Mouse (Mus musculus): Measurements from ENCODE around the gene Brsk1. TPM values are rescaled to one million over a fixed set of nuclear protein-coding genes. Genes with fewer than 3 reads are reported as not detected.
A peak's percentile ranks its signal among the peaks of the same experiment; 100 is the strongest.

The Brsk1 gene
- total RNA-seq, 2 experiments from 2014 or later: 1.6 to 1.8 TPM

DNA sequence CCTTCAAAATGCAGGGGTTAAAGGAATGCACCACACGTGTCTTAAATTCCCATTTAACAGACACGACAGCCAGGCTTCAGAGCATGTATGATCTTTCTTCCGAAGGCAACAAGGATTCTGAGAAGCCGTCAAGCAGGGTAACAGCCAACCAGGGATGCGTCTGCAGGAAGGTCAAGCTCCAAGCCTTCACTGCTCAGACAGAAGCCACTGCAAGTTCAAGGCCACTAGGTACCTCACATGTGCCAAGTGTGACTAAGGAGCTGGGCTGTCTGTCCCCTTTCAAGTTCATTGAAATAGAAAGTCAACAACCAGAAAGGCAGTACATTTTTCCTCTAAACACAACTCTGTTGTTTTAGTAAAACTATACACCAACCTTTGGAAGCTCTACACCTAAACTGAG, 23.5 kb upstream of the Brsk1 start:
- DNase-seq: no peak
- intact Hi-C loops (cut with DNase I): no loop called here

DNA sequence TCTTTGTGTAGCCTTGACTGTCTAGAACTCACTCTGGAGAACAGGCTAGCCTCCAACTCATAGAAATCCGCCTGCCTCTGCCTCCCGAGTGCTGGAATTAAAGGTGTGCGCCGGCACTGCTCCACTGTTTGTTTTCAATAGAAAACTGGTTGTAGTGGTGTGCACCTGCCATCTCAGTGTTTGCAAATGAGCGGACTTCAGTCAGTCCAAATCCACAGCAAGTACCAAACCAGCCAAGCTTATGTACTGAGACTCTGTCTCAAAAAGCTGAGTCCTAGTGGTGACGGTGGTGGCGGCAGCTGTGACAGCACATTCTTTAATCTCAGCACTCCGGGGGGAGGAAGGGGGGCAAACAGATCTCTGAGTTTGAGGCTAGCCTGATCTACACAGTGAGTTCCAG, 21.9 kb upstream of the Brsk1 start:
- intact Hi-C loops (cut with DNase I): no loop called here
- DNase-seq: no peak

DNA sequence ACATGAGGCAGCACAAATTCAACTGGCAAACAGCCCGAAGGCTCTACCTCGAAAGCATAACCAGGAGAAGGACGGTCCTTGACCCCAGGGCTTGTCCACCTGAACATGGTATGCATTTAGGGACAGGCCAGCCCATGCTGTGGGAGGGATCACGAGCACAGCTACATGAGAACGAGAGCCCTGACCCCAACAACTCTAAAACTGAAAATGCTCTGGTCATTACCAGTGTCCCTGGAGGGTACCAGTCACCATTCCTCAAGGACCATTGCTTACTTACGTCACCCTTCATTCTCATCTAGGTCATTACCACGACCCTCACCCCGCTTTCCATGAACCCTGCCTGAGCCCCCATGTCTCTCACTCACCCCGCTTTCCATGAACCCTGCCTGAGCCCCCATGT, 21.2 kb upstream of the Brsk1 start:
- intact Hi-C loops (cut with DNase I): no loop called here
- DNase-seq: no peak

DNA sequence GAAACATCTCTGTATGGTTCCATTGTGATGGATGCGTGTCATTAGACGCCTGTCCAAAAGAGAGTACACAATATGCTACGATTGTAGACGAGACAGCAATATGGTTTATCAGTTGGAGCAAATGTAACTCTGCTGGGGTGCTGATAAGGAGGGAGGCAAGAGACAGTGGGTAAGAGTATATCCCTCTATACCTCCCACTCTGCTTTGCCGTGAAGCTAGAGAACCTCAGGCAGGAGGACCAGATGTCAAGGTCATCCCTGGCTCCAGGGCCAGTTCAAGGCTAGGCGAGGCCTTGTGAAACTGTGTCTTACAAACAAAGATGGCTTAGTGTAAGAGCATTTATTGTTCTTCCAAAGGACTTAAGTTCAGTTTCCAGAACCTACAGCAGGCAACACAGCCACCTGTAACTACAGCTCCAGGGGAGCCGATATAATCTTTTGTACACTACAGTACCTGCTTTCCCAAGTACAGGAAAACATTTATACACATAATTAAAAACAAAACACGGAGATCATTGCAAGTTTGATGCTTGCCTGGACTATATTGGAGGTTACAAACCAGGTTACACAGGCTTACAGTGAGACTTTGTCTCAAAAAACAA, 19.6 kb upstream of the Brsk1 start:
- intact Hi-C loops (cut with DNase I): no loop called here
- no peak for DNase-seq

DNA sequence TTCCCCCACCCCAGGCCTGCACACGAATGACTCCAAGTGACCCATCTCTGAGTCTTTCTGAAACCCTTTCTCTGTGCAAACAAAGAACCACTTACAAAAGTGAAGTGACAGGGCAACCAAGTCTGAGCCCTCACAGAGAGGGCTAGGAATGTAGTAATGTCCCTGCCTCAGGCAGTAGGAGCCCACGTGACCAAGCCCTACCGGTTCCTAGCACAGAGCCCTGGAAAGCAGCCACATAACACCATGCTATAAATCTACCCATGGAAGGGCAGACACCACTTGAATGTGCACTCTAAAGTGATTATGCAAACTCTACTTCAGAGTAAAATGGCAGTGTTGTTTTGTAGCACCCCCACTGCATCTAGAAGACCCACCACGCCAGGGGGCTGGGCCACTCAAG, 18.4 kb upstream of the Brsk1 start:
- intact Hi-C loops (cut with DNase I): no loop called here
- DNase-seq: no peak

DNA sequence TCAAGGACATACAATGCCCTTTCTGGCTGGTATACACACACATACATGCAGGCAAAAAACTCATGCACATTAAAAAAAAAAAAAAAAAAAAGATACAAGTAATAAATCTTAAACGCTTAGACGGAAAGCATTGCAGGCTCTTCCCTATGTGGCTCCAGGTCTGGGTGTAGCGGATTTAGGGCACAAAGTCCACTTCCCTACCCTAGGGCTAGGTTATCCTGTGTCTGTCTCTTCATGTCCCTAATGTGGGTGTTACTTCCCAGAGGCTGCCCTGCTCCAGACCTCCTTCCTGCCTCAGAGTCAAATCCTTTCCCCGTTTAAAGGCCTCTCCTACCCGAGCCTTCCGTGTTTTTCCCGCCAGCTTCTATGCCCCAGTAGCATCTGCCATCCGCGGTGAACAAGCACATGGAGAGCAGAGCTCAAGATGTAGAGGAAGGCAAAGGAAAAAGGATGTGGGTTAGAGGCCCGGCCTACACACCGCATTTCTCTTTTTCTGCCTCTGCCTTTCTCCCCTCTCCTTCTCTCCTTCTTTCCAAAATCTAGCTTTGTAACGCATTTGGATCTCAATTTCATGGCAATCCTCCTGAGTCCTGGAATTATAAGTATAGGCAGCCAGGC, 16.2 kb upstream of the Brsk1 start:
- intact Hi-C loops (cut with DNase I): no loop called here

DNA sequence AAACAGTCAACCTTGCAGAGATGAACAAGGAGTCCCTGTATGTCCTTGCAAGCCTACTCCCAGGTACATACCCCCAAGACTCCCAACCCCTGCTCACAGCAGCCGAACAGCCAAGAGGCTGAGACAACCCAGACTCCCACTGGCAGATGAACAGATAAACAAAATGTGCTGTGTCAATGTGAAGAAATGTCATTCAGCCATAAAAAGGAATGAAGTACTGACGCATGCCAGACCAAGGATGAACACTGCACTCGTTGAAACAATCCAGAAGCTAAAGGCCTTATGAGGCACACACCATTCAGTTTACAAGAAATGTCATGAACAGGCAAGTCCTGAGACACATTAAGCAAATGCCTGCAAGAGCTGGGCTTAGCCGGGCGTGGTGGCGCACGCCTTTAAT, 15.2 kb upstream of the Brsk1 start:
- DNase-seq: no peak
- intact Hi-C loops (cut with DNase I): no loop called here

More for the DNA sequence above, 16.2 kb upstream of the Brsk1 start:
- no peak for DNase-seq

DNA sequence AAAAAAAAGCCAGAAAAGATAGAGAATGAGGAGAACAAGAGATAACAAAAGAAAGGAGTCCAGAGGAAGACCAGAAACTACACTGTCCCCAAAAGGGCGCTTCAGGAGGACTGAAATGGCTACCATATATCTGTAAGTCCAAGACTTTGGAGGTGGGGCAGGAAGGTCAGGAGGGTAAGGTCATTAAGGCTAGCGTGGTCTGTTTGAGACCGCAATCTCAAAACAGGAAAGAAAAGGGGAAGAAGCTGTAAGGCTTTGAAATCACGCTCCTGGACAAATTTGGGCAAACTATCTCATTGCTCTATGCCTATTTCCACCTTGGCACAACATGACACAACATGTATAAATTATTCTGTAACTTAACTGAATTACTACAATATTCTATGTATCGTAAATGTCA, 7.1 kb upstream of the Brsk1 start:
- intact Hi-C loops (cut with DNase I): loop anchor here (2.0 kb wide), 2 partner anchors 25 to 109 kb away; partner anchors contain the start of genes Ppp6r1 and Rpl28
- no peak for DNase-seq

DNA sequence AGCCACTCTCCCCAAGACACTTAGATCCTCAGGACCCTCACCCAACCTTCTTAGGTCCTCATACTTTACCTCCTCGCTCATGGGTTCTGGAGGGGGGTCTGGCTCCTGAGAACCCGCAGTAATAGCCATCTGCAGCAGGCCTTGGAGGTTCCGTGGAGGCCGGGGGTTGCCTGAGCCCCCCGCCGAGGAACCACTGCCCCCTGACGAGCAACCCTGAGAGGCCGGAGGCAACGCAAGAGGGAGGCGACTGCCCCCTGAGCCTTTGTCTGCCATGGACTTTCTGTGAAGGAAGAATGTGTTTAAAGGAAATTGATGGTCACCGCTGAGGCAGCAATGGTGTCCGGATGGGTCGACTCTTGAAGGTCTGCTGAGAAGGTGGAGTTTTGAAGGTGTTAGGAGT, 6.2 kb upstream of the Brsk1 start:
- intact Hi-C loops (cut with DNase I): no loop called here
- peak in 1 of 2 experiments; percentile 9 for DNase-seq

DNA sequence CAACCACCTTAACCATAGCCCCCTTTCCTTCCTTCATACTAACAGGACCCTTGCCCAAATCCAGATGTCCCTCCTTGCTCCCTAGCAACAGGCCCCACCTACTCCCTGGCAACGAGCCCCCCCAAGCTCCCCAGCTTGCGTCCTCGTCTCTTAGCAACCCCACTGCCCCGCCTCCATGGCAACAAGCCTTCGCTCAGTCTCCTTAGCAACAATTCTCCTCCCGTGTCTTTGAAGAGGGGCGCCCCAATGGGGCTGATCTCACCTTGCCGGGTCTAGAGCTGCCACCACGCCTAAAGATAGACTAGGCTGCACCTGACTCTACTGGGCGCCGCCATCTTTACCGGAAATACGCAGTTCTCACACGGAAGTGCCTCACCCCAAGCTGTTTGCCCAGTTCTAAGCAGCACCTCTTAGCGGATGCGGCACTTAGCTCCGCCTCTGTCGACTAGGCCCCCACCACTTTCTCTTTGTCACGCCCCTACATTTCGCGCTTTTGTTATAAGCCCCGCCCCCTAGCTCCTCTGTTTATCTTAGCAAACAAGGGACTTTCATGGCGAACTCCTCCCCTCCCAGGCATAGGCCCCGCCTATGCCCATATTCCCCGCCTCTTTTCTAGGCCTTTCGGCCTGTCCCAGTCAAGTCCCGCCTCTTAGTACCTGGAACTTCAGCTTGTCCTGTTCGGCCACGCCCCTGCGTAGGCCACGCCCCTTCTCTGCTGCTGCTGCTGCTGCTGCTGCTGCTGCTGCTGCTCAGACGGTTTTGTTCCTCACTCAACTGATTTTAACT, 5.6 kb upstream of the Brsk1 start, which contains the start of gene Hspbp1:
Hspbp1 (minus strand) TSS at position 437 of the 786 bp plus-strand sequence.
- peak; percentile 89 to 92 for DNase-seq
- intact Hi-C loops (cut with DNase I): no loop called here

DNA sequence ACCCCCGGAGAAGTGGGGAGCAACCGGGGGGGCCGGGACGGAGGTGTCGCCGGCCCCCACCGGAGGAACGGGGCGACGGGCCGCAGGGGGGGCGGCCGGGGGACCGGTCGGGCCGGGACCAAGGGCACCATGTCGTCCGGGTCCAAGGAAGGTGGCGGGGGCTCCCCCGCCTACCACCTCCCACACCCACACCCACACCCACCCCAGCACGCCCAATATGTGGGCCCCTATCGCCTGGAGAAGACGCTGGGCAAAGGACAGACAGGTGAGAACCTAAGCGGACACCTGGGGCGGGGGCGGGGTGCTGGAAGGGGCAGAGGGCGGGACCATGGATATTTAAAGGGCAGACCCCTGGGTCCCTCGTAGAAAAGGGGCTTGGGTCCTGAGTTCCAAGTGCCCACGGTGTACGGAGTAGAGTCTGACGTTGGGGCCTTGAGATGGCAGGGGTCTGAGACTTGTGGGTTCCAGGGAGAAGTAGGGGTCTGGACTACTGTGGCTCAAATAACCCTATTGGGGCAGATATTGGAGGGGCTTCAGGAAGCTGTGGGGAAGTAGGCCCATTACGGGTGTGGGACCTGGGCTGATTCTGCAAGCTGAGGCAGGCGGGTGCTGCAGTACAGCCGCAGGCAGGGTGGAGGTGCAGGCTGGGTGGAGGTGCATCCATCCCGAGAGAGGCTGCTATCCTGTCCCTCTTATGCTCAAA, 698 bp downstream of the Brsk1 start:
- intact Hi-C loops (cut with DNase I): no loop called here
- DNase-seq: peak in 1 of 2 experiments; percentile 11

DNA sequence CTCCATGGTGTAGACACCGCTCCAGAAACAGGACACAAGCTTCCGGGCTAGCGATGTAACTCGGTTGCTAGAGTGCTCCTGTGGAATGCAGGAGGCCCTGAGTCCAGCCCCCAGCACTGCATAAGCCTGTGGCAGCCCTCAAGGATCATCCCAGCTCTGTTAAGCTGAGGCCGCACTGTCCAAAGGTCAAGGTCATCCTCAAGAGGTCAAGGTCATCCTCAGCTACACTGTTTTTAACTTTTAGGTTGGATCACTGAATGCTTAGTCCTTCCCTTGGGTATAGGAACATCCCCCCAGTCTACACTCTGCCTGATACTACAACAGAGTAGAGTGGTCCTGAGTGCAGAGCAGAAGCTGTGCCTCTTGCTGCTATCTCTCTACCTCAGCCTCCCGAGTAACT, 2.6 kb downstream of the Brsk1 start:
- intact Hi-C loops (cut with DNase I): no loop called here

DNA sequence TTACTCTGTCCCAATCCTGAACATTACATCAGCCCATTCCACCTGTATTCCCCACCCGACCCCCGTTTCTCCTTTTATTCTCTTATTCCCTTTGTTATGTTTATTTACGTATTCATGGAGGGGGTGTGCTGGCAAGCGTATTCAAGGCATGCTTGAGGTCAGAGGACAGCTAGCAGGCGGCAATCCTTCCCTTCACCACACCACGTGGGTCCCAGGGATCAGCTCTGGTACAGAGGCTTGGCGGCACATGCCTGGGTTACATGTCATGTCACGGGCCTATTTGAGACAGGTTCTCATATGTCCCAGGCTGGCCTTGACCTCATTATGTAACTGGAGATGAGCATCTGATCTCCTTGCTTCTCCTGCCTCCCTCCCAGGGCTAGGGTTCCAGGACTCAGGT, 11.9 kb downstream of the Brsk1 start:
- intact Hi-C loops (cut with DNase I): loop anchor here (10.0 kb wide), 1 partner anchor 148 kb away; no protein-coding TSS in a partner anchor
- DNase-seq: no peak

More for the DNA sequence above, 2.6 kb downstream of the Brsk1 start:
- DNase-seq: no peak

DNA sequence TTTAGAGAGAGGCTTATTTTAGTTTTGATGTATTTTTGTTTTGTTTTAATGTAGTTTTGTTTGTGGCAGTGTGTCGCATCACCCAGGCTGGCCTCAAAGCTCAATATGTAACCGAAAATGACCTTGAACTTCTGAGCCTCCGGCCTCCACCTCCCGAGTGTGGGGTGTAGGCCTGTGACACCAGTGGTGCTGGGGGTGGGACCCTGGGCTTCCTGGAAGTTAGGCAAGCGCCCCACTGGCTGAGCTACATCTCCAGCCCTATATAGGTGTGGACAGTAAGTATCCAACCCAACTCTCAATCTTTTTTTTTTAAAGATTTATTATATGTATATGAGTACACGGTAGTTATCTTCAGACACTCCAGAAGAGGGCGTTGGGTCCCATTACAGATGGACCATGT, 12.8 kb downstream of the Brsk1 start:
- intact Hi-C loops (cut with DNase I): loop anchor here (10.0 kb wide), 1 partner anchor 148 kb away; no protein-coding TSS in a partner anchor
- no peak for DNase-seq

DNA sequence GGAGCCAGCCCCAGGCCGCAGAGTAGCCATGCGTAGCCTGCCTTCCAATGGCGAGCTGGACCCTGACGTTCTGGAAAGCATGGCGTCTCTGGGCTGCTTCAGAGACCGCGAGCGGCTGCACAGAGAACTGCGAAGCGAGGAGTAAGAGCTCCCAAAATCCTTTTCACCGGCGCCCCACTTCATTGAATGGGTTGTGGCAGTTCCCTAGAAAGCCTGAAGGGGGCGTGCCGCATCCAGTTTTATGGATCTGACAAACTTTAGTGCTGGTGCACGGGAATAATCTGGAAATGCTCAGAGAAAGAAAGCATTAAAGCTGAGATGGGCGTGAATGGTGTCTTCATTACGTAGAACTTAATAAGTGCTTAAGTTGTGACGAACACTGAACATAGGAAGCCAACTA, 14.7 kb downstream of the Brsk1 start:
- DNase-seq: peak; percentile 30 to 39
- intact Hi-C loops (cut with DNase I): loop anchor here (5.0 to 10.0 kb wide), 2 partner anchors 92 to 150 kb away; no protein-coding TSS in a partner anchor

DNA sequence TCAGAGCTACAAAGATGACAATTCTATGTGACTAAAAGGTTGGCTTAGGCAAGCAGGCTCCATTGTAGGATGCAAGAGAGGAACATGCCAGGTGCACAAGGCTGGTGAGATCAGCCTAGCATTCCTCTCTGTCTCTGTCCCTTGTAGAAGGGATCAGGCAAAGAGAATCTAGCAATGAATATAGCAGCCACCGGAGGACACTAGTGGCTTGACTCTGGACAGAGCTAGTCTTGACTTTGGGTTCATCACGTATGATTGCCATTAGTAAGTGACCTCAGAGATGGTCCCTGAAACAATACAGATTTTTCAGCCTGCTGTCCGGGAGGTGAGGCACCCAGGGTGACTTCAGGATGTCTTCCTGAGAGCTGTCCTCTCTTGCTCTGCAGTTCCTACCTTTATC, 22.2 kb downstream of the Brsk1 start:
- no peak for DNase-seq

DNA sequence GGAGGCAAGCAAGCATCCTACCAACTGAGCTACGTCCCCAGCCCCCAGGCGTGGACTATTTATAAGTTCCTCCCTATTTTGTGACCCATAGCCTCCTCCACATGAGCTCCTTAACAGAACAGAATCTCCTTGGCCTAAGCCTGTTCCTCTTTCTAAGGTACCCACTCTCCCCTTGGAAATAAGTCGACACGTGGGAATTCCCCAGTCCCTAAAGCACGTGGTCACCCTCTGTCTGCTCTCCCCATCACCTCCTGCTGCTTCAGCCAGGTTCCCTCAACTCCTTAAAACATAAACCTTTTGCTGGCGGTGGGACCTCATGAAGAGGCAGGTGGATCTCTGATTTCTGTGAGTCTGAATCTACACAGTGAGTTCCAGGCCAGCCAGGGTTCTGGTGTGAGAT, 26.6 kb downstream of the Brsk1 start:
- intact Hi-C loops (cut with DNase I): no loop called here
- no peak for DNase-seq

More for the DNA sequence above, 22.2 kb downstream of the Brsk1 start:
- intact Hi-C loops (cut with DNase I): no loop called here

DNA sequence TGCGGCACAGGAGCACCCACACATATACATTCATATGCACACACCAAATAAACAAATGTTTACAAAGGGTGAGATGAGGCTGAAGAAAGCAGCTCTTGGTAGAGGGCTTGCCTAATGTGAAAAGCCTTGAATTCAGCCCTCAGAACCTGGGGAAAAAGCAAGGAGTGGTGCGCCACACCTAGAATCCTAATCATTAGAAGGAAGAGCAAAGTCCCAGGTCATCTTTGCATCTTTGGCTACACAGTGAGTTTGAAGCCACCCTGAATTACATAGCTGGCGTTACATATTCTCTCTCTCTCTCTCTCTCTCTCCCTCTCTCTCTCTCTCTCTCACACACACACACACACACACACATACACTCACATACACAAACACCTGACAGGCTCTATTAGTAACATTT, 28.9 kb downstream of the Brsk1 start:
- no peak for DNase-seq
- intact Hi-C loops (cut with DNase I): no loop called here

DNA sequence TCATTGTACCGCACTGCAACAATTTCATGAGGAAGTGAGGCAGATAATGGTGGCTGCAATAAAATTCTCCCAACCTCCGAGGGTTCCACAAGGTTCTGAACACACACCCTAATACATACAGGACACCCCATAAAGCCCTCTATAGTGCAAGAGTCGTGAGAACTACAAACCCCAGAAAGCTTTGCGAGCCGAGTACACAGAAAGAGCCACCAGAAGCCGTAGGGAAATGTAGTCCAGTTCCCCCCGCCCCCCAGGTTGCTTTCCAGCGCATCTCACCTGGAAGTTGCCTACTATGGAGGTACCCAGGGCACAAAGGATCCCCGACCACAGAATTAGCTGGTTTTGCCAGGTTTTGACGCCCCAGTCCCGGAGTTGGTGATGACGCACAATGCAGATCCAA, 33.1 kb downstream of the Brsk1 start:
- intact Hi-C loops (cut with DNase I): no loop called here
- peak in 1 of 2 experiments; percentile 26 for DNase-seq

DNA sequence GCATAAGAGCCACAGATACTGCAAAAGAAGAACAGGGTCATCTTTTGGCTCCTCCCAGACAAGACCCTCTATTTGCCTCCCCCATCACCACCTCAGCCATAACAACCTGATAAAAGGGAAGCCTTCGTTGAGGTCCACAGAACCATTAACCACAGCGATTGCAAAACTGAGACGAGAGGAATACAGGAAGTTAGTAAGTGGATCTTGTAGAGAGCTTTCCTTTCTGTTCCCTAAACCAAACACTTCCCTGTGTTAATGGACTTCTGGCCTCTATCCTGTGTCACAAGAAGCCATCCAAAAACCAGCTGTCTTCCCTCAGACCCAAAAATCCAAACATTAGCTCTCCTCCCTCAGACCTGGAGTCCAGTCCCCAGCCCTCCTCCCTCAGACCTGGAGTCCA, 34.0 kb downstream of the Brsk1 start:
- DNase-seq: no peak
- intact Hi-C loops (cut with DNase I): no loop called here

DNA sequence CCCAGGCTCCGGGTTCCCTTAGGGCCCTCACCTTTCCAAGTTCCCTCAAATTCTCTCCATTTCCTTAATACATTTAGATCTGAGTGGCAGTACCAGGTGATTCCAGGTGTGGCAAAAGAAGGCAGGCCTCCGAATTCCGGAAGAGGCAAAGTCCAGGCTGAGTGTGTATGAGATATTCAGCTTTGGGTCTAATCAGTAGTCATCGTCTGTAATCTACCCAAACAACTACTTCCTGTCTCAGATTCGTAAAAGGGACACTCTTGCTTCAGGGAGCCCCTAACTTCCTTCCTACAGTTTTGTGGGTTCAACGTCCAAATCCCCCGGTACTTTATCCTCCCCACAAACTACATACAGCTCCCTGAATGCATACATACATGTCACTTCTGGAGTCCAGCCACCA, 34.8 kb downstream of the Brsk1 start, which contains the start of gene Tmem150b:
Tmem150b (minus strand) TSS at position 81 of the 400 bp plus-strand sequence.
- intact Hi-C loops (cut with DNase I): no loop called here

More for the DNA sequence above, 34.8 kb downstream of the Brsk1 start, which contains the start of gene Tmem150b:
- no peak for DNase-seq

All from heart, postnatal 14 days (tissue).